In genomic region chr2:37731241-37731801, GRCm38 (mm10) we compare ENCODE assay signal across 13 mouse cellular contexts. TPM values are rescaled to one million over a fixed set of nuclear protein-coding genes. Genes with fewer than 3 reads are reported as not detected.
DNase-seq lines count a peak whose midpoint lies in the region; ATAC-seq and TF ChIP-seq lines count a peak whose summit lies in the region.
"Had no signal": no experiment of that assay in that cellular context is flagged by ENCODE, and none has a peak within 500 bp of the region (broad histone marks: within the 10 kb centered on the region; RNA-seq: fewer than 3 reads in every experiment).

No protein-coding gene starts in this region.

- ATAC-seq in kidney, postnatal 0 days (replicated peaks; ENCODE audit: low FRiP score, low read depth), result no peak
- ATAC-seq: liver, embryonic 12.5 days had no signal

- H3K4me3 ChIP-seq in kidney, postnatal 0 days (replicated peaks; ENCODE audit: low read depth, low read length), result no peak overlapping the region
- H3K4me3 ChIP-seq: forebrain, embryonic 10.5 days; liver, embryonic 12.5 days had no signal

- 82% methylated on average over 5 of the region's 5 CpGs for WGBS in kidney, postnatal 0 days

- H3K9ac ChIP-seq in kidney, postnatal 0 days (ENCODE audit: low read depth, low read length), result no peak overlapping the region
- H3K9ac ChIP-seq: liver, embryonic 12.5 days had no signal

- 0 out of 2 replicates have a peak, but pooled peaks have one; percentile 25 for TF ChIP-seq CTCF in kidney, postnatal 0 days (IDR thresholded peaks at IDR 0.05; ENCODE audit: low read depth)

- H3K36me3 ChIP-seq in kidney, postnatal 0 days (ENCODE audit: insufficient read depth, low read length), result no peaks in the 10 kb centered on the region
- H3K36me3 ChIP-seq: forebrain, embryonic 10.5 days; liver, embryonic 12.5 days had no signal

- no peak overlapping the region for H3K4me2 ChIP-seq in kidney, postnatal 0 days (ENCODE audit: low read length)
- H3K4me2 ChIP-seq: liver, embryonic 12.5 days had no signal

- no peaks in the 10 kb centered on the region for H3K9me3 ChIP-seq in kidney, postnatal 0 days (replicated peaks; ENCODE audit: low read length)
- H3K9me3 ChIP-seq: forebrain, embryonic 10.5 days; liver, embryonic 12.5 days had no signal

- H3K27me3 ChIP-seq in kidney, postnatal 0 days (ENCODE audit: insufficient read depth, low read length), result no peaks in the 10 kb centered on the region
- H3K27me3 ChIP-seq: liver, embryonic 12.5 days had no signal

- no peak overlapping the region for H3K27ac ChIP-seq in kidney, postnatal 0 days
- H3K27ac ChIP-seq: forebrain, embryonic 10.5 days; liver, embryonic 12.5 days had no signal

- 0 out of 2 replicates have a peak, but pooled peaks cover 7% of the 10 kb centered on the region for H3K4me1 ChIP-seq in kidney, postnatal 0 days (replicated peaks; ENCODE audit: insufficient read depth, low read length)

- DNase-seq in kidney, postnatal 0 days (ENCODE audit: low spot score), result no peak
- DNase-seq in kidney, adult 8-10 months, result no peak
- DNase-seq in 416B (ENCODE audit: low read depth), result peak; percentile 60
- DNase-seq in adrenal gland, adult 2 months, result peak; percentile 84
- peak; percentile 35 for DNase-seq in lung, postnatal 36 days
- no peak for DNase-seq in right cerebral cortex, postnatal 4 days
- DNase-seq in right cerebral cortex, postnatal 14 days, result no peak
- DNase-seq: cerebellum, postnatal 10 days; heart, adult 11 months; heart, postnatal 10 days; kidney, postnatal 14 days had no signal

RNA-seq across cellular contexts. Expression of gene Strbp, which starts 27.7 kb away (rescaled TPM):
- polyA plus RNA-seq in kidney, postnatal 0 days (2015; fragmentation: Nextera tagmentation; extraction: Ambion mirVana), result 39.4 and 42.0 TPM in 2 replicates
- total RNA-seq in adrenal gland, adult 2 months (2021), result 10 to 100 TPM; 57.0 to 61.7 TPM
- polyA plus RNA-seq in adrenal gland, adult 2 months (2012; rRNA removed), result 1.5 TPM in 2 replicates

RNA-seq across cellular contexts. Expression of gene Crb2, which starts 44.7 kb away (rescaled TPM):
- polyA plus RNA-seq in kidney, postnatal 0 days (2015; fragmentation: Nextera tagmentation; extraction: Ambion mirVana), result 3.1 and 3.3 TPM in 2 replicates
- under 1 TPM; 0.32 to 0.73 TPM for total RNA-seq in adrenal gland, adult 2 months (2021)
- polyA plus RNA-seq in adrenal gland, adult 2 months (2012; rRNA removed), result 0.47 and 0.86 TPM in 2 replicates

Comparison
In these comparisons a context has a peak if more than half of its experiments do, and no peak if none do; other contexts are left out.
1. DNase-seq: peak in 416B (single experiment), adrenal gland, adult 2 months (single experiment) and lung, postnatal 36 days (single experiment); none in kidney, postnatal 0 days (single experiment), kidney, adult 8-10 months (0 of 2), right cerebral cortex, postnatal 4 days (single experiment) and right cerebral cortex, postnatal 14 days (single experiment).
2. RNA of gene Strbp, which starts 27.7 kb away (polyA plus RNA-seq): 39.4 to 42.0 TPM in kidney, postnatal 0 days; 1.5 TPM in adrenal gland, adult 2 months; every median in the first group is over 10 times any median in the second.